Mouse (Mus musculus): Measurements from ENCODE around the gene Xrcc3. TPM values are rescaled to one million over a fixed set of nuclear protein-coding genes. Genes with fewer than 3 reads are reported as not detected.

Gene Xrcc3
- polyA plus RNA-seq, 1 experiment: 7.6 TPM

DNA sequence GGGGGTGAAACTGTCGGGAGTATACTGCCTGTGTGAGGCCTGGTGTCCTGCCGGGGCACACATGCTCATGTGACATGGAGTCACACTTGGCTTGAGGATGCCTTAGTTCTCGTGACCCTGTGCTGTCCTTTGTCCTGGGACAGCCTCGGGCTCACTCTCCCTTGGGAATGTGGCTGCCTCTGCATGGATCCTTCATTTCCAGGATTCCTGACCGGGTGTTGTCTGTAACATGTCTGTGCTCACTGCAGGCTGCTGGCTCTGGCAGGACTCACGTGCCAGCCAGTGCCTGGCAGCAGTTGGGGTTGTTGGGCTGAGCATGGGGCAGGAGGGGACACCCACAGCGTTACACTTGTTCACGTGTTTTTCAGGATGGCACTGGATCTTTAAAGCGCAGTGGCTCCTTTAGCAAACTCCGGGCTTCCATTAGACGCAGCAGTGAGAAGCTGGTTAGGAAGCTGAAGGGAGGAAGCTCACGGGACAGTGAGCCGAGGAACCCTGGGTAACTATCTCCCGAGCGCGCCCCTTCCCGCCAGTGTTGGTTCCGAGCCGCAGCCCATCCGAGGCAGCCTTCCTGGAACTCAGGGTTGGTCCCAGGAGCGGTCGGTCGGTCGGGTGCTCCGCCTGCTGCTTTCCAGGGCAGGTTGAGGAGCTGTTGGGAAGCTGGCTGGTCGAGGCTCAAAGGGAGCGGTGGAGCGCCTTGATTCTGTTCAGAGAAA is 18.3 kb downstream of the Xrcc3 start:
- no peak for DNase-seq (ENCODE audit: low read depth)
- TF ChIP-seq CTCF (IDR thresholded peaks at IDR 0.05; ENCODE audit: borderline replicate concordance, extremely low read depth, insufficient read depth, insufficient read length) (no peak), POLR2A (IDR thresholded peaks at IDR 0.05; ENCODE audit: borderline replicate concordance, extremely low read depth, insufficient read depth, insufficient read length, poor library complexity, severe bottlenecking) (no peak)

DNA sequence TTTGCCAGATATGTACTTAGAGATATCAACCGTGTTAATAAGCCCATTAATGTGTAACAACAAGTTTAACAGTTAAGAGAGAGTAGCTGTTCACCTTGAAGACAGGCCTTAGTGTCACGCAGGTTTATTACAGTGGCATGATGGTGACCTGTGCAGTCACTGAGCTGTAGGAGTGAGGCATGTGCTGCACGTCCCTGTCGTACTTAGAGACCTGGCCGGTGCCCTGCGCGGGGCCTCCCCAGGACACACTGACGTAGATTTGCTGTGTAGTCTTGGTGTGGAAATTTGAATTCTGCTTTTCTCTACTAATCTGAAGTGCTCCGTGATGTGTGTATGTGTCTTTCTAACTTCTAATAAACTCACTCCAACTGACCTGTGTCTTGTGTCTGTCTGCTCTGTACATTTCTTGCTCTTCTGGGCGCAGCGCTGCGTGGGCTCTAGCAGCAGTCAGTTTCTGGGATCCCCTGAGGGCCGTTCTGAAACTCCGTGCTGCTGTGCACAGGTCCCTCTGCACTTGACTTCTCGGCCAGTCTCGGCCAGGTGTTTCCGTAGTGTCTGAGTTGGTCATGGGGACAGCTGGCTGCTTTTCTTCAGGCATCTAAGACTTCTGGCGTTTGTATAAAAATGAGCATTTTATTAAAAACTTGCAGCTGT is 19.0 kb downstream of the Xrcc3 start:
- no peak for TF ChIP-seq CTCF (IDR thresholded peaks at IDR 0.05; ENCODE audit: borderline replicate concordance, extremely low read depth, insufficient read depth, insufficient read length)
- TF ChIP-seq POLR2A (IDR thresholded peaks at IDR 0.05; ENCODE audit: borderline replicate concordance, extremely low read depth, insufficient read depth, insufficient read length, poor library complexity, severe bottlenecking): no peak
- no peak for DNase-seq (ENCODE audit: low read depth)

DNA sequence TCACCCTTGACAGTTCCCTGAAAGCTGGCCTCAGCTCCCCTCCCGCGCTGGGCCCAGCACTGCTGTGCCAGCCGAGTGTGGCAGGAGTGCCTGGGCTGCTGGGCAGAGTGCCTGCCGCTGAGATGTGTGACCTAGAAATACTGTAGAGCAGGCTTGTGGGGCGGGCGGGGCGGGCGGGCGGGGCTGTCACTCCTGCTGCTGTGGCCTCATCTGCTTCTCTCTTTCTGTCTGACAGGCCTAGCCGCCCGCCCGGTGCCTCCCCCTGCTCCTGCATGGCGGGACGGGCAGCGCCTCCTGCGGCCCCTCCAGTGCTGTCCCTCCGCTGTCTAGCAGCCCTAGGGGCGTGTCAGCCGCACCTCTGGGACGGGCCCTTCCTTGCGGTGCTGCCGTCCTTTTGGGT is 19.6 kb downstream of the Xrcc3 start:
- DNase-seq (ENCODE audit: low read depth): no peak
- TF ChIP-seq CTCF (IDR thresholded peaks at IDR 0.05; ENCODE audit: borderline replicate concordance, extremely low read depth, insufficient read depth, insufficient read length): no peak
- no peak for TF ChIP-seq POLR2A (IDR thresholded peaks at IDR 0.05; ENCODE audit: borderline replicate concordance, extremely low read depth, insufficient read depth, insufficient read length, poor library complexity, severe bottlenecking)

DNA sequence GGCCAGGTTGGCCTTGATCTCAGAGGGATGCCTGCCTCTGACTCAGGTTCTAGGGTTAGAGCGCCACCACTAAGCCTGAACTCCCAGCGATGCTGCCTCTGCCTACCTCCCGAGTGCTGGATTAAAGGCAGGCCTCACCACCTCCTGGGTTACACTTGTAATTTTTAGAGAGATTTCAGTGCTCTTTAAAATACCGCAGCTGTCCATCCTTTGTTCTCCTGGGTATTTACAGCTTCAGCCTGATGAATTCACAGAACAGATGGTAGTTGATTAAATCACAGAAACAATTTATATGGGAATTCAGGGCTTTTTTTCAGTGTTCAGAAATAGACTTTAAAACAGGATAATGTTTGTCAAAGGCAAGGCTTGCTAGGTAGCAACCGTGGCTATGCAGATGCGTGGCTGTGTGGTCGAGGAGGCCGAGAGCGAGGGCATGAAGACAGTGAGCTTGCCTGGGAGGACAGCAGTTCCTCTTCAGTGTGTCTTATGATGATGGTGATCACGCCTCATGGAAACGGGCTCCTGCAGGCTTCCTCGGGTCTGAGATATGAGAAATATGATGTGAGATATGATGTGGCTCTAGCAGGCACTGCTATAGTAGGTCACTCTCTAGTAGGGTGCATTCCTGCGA is 22.1 kb downstream of the Xrcc3 start:
- peak; percentile 50 for DNase-seq (ENCODE audit: low read depth)
- TF ChIP-seq CTCF (IDR thresholded peaks at IDR 0.05; ENCODE audit: borderline replicate concordance, extremely low read depth, insufficient read depth, insufficient read length) (no peak), POLR2A (IDR thresholded peaks at IDR 0.05; ENCODE audit: borderline replicate concordance, extremely low read depth, insufficient read depth, insufficient read length, poor library complexity, severe bottlenecking) (no peak)

DNA sequence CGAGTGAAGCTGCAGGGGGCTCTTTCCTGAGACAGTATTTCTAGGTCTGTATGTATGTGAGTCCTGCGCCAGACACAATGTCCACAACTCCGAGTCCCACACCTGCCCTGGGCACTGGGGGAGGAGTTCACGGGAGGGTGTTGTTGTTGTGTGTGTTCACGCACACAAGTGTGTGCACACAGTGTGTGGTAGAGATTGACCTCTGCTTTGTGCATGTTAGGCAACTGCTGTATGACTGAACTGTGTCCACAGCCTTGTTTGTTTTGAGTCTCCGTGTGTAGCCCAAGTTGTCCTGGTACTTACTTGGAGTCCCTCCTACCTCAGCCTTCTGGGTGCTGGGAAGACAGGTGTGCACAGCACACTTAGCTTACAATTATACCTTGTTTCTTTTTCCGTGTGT is 23.0 kb downstream of the Xrcc3 start:
- TF ChIP-seq CTCF (IDR thresholded peaks at IDR 0.05; ENCODE audit: borderline replicate concordance, extremely low read depth, insufficient read depth, insufficient read length): no peak
- DNase-seq (ENCODE audit: low read depth): no peak

DNA sequence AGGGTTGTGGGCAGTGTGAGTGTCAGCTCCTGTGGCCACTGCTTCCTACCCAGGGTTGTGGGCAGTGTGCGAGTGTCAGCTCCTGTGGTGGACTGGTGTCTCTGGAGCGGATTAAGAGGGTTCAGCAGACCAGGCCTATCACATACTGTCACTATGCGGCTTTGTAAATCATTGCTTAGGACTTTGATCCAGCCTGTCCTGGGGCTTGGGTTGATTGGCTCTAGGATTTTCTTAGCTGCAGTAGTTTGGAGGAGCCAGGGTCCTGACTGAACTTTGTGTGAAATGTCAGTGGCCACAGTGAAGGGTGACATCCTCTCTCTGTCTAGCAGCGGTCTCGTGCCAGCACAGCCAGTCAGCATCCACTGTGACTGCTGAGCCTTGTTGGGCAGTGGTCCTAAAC is 23.6 kb downstream of the Xrcc3 start:
- no peak for DNase-seq (ENCODE audit: low read depth)
- TF ChIP-seq CTCF (IDR thresholded peaks at IDR 0.05; ENCODE audit: borderline replicate concordance, extremely low read depth, insufficient read depth, insufficient read length) (no peak), POLR2A (IDR thresholded peaks at IDR 0.05; ENCODE audit: borderline replicate concordance, extremely low read depth, insufficient read depth, insufficient read length, poor library complexity, severe bottlenecking) (no peak)

DNA sequence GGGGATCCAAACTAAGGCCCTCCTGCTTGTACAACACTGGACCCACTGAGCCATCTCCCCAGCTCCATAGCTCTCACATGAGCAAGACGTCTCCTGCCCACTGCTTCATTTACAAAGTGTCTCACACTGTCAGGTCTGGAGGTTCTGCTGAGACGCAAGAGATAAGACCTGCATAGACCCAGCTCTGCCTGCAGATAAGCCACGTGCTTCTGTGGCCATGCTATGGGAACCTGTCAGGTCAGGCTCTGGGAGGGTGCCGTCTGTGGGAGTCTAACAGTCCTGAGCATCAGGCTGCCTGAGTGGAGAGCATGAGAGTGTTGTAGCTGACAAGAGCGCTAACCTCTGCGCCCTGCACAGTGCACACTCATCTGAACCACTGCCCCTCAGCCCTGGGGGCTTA is 26.7 kb downstream of the Xrcc3 start:
- no peak for DNase-seq (ENCODE audit: low read depth)
- no peak for TF ChIP-seq CTCF (IDR thresholded peaks at IDR 0.05; ENCODE audit: borderline replicate concordance, extremely low read depth, insufficient read depth, insufficient read length)
- TF ChIP-seq POLR2A (IDR thresholded peaks at IDR 0.05; ENCODE audit: borderline replicate concordance, extremely low read depth, insufficient read depth, insufficient read length, poor library complexity, severe bottlenecking): no peak

DNA sequence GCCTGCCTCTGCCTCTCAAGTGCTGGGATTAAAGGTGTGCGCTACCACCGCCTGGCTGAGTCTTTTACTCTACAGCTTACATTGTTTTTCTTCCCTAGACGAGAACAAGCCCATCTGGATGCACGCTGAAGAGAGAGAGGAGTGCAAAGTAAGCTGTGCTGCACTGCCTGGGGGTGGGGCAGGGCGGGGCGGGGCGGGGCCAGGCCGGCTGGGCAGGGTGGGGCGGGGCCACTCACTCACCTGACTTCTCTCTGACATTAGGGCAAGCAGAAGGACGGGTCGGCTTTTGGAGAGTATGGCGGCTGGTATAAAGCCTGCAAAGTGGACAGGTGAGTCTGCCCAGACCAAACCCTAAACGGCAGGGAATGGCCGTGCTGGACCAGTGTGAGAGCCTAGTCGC is 28.5 kb downstream of the Xrcc3 start:
- no peak for TF ChIP-seq POLR2A (IDR thresholded peaks at IDR 0.05; ENCODE audit: borderline replicate concordance, extremely low read depth, insufficient read depth, insufficient read length, poor library complexity, severe bottlenecking)
- TF ChIP-seq CTCF (IDR thresholded peaks at IDR 0.05; ENCODE audit: borderline replicate concordance, extremely low read depth, insufficient read depth, insufficient read length): no peak

DNA sequence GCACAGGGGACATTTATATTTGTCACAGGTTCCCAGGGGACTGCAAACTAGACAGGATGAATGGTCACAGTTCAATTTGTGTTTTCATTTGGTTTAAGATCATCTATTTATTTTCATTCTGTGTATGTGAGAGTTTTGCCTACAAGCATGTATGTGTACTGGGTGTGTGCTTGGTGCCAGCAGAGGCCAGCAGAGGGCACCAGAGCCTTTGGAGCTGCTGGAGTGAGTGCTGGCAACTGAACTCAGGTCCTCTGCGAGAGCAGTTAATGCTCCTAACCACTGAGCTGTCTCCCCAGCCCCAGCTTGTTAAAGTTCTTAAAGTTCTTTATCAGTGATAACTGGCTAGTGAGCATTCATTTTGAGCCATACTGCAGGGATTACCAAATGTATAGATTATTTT is 34.1 kb downstream of the Xrcc3 start:
- peak; percentile 14; the same call in 1 of the 2 replicates for TF ChIP-seq CTCF (IDR thresholded peaks at IDR 0.05; ENCODE audit: borderline replicate concordance, extremely low read depth, insufficient read depth, insufficient read length)
- no peak for TF ChIP-seq POLR2A (IDR thresholded peaks at IDR 0.05; ENCODE audit: borderline replicate concordance, extremely low read depth, insufficient read depth, insufficient read length, poor library complexity, severe bottlenecking)

More for the DNA sequence above, 28.5 kb downstream of the Xrcc3 start:
- DNase-seq (ENCODE audit: low read depth): no peak

DNA sequence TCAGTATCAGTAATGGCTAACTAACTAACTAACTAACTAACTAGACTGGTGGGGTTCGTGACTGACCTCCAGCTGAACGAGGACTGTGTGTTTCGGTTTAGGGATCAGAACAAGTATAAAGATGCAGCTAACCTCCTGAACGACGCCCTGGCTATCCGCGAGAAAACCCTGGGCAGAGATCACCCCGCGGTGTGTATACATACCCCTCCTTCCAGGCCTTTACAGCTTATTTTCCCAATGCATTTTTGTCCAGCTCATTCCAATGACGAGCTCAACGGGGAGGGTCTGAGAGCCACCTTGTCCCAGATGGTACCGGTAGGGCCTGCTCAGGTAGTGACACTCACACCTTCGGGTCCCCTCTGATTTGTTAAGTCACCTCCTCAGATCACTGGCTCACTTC is 35.8 kb downstream of the Xrcc3 start:
- no peak for DNase-seq (ENCODE audit: low read depth)
- TF ChIP-seq CTCF (IDR thresholded peaks at IDR 0.05; ENCODE audit: borderline replicate concordance, extremely low read depth, insufficient read depth, insufficient read length) (no peak), POLR2A (IDR thresholded peaks at IDR 0.05; ENCODE audit: borderline replicate concordance, extremely low read depth, insufficient read depth, insufficient read length, poor library complexity, severe bottlenecking) (no peak)

More for the DNA sequence above, 34.1 kb downstream of the Xrcc3 start:
- no peak for DNase-seq (ENCODE audit: low read depth)

DNA sequence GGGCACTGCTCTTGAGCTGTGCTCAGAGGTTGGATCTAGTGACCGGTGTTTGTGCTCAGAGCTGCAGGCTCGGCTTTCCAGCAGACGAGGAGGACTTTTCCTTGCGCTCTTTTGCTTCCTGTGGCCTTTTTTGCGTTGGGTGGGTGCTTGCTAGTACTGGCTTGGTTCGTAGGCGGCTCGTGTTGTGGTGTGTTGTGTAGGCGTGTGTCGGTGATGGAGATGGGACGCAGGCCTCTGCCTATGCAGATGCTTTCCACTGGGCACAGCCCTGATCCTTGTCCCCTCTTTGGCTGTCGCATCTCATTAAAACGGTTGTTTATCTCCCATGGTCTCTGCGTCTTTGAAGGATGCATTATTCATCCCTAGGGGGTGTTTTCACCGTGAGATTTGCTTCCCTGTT is 38.8 kb downstream of the Xrcc3 start:
- DNase-seq (ENCODE audit: low read depth): no peak
- no peak for TF ChIP-seq CTCF (IDR thresholded peaks at IDR 0.05; ENCODE audit: borderline replicate concordance, extremely low read depth, insufficient read depth, insufficient read length)
- no peak for TF ChIP-seq POLR2A (IDR thresholded peaks at IDR 0.05; ENCODE audit: borderline replicate concordance, extremely low read depth, insufficient read depth, insufficient read length, poor library complexity, severe bottlenecking)

DNA sequence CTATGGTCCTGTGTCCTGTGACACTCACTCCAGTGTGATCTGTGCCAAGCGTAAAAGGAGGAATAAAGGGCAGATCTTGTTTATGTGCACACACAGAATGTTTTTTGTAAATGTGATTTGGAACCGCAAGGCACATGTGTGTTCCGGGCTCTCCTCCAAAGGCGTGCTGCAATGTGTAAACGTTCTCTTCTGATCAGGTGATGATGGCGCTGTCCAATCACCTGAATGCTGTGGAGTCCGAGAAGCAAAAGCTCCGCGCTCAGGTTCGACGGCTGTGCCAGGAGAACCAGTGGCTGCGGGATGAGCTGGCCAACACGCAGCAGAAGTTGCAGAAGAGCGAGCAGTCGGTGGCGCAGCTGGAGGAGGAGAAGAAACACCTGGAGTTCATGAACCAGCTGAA is 39.5 kb downstream of the Xrcc3 start:
- no peak for TF ChIP-seq CTCF (IDR thresholded peaks at IDR 0.05; ENCODE audit: borderline replicate concordance, extremely low read depth, insufficient read depth, insufficient read length)
- no peak for TF ChIP-seq POLR2A (IDR thresholded peaks at IDR 0.05; ENCODE audit: borderline replicate concordance, extremely low read depth, insufficient read depth, insufficient read length, poor library complexity, severe bottlenecking)

More for the DNA sequence above, 39.5 kb downstream of the Xrcc3 start:
- no peak for DNase-seq (ENCODE audit: low read depth)

Data from brain, embryonic 14.5 days (tissue).